Mouse (Mus musculus): ENCODE results near the gene Ildr2. TPM values are rescaled to one million over a fixed set of nuclear protein-coding genes. Genes with fewer than 3 reads are reported as not detected.

Gene Ildr2
- polyA plus RNA-seq, 1 experiment from 2014 or later: 0.08 TPM

GRCm38 (mm10) chr1:166342539-166342938, 88.6 kb downstream of the Ildr2 start:
- Histone ChIP-seq H3K4me3 (replicated peaks) (no peak overlapping the region), H3K27ac (replicated peaks) (no peak overlapping the region), H3K9ac (no peak overlapping the region), H3K36me3 (replicated peaks) (no peaks in the 10 kb centered on the region), H3K27me3 (peaks cover 4% of the 10 kb centered on the region; the same call in 1 of the 2 replicates), H3K9me3 (replicated peaks) (no peaks in the 10 kb centered on the region), H3K4me2 (no peak overlapping the region), H3K4me1 (replicated peaks) (no peaks in the 10 kb centered on the region)
- no peak for ATAC-seq (ENCODE audit: insufficient read depth)
- WGBS (ENCODE audit: insufficient replicate concordance): 49% methylated on average over 1 of the region's 1 CpGs

- H3K4me3 ChIP-seq (replicated peaks): no peak overlapping the region
- peaks cover 4% of the 10 kb centered on the region; the same call in 1 of the 2 replicates for H3K27me3 ChIP-seq
- no peak overlapping the region for H3K4me2 ChIP-seq
- H3K27ac ChIP-seq (replicated peaks): no peak overlapping the region
- H3K9me3 ChIP-seq (replicated peaks): no peaks in the 10 kb centered on the region
- no peak for ATAC-seq (ENCODE audit: insufficient read depth)
- WGBS (ENCODE audit: insufficient replicate concordance): 60% methylated on average over 5 of the region's 5 CpGs
- H3K36me3 ChIP-seq (replicated peaks): no peaks in the 10 kb centered on the region
- H3K4me1 ChIP-seq (replicated peaks): no peaks in the 10 kb centered on the region
- no peak overlapping the region for H3K9ac ChIP-seq
Observed at GRCm38 (mm10) chr1:166343586-166343985, 89.6 kb downstream of the Ildr2 start.

- Histone ChIP-seq H3K4me2 (no peak overlapping the region), H3K9me3 (replicated peaks) (no peaks in the 10 kb centered on the region), H3K4me3 (replicated peaks) (no peak overlapping the region), H3K27me3 (peaks cover 4% of the 10 kb centered on the region; the same call in 1 of the 2 replicates), H3K4me1 (replicated peaks) (no peaks in the 10 kb centered on the region), H3K36me3 (replicated peaks) (no peaks in the 10 kb centered on the region), H3K27ac (replicated peaks) (no peak overlapping the region), H3K9ac (no peak overlapping the region)
- 63% methylated on average over 8 of the region's 8 CpGs for WGBS (ENCODE audit: insufficient replicate concordance)
- no peak for ATAC-seq (ENCODE audit: insufficient read depth)
Observed at GRCm38 (mm10) chr1:166344300-166345077, 90.5 kb downstream of the Ildr2 start.

GRCm38 (mm10) chr1:166345602-166346001, 91.7 kb downstream of the Ildr2 start:
- Histone ChIP-seq H3K27me3 (peaks cover 4% of the 10 kb centered on the region; the same call in 1 of the 2 replicates), H3K9ac (no peak overlapping the region)
- no peak for ATAC-seq (ENCODE audit: insufficient read depth)

GRCm38 (mm10) chr1:166346906-166347305, 93.0 kb downstream of the Ildr2 start:
- Histone ChIP-seq H3K4me3 (replicated peaks) (no peak overlapping the region), H3K27ac (replicated peaks) (no peak overlapping the region), H3K36me3 (replicated peaks) (no peaks in the 10 kb centered on the region), H3K9ac (no peak overlapping the region), H3K4me1 (replicated peaks) (no peaks in the 10 kb centered on the region), H3K9me3 (replicated peaks) (no peaks in the 10 kb centered on the region), H3K27me3 (peaks cover 4% of the 10 kb centered on the region; the same call in 1 of the 2 replicates), H3K4me2 (no peak overlapping the region)
- whole genome bisulfite sequencing (ENCODE audit: insufficient replicate concordance): 50% methylated on average over 3 of the region's 3 CpGs
- ATAC-seq (ENCODE audit: insufficient read depth): no peak

More at GRCm38 (mm10) chr1:166345602-166346001, 91.7 kb downstream of the Ildr2 start:
- H3K36me3 ChIP-seq (replicated peaks): no peaks in the 10 kb centered on the region
- no peak overlapping the region for H3K4me3 ChIP-seq (replicated peaks)
- no peak overlapping the region for H3K4me2 ChIP-seq
- H3K4me1 ChIP-seq (replicated peaks): no peaks in the 10 kb centered on the region
- no peaks in the 10 kb centered on the region for H3K9me3 ChIP-seq (replicated peaks)
- no peak overlapping the region for H3K27ac ChIP-seq (replicated peaks)
- 65% methylated on average over 6 of the region's 6 CpGs for WGBS (ENCODE audit: insufficient replicate concordance)

- H3K27me3 ChIP-seq: peaks cover 4% of the 10 kb centered on the region; the same call in 1 of the 2 replicates
- H3K9me3 ChIP-seq (replicated peaks): no peaks in the 10 kb centered on the region
- no peaks in the 10 kb centered on the region for H3K4me1 ChIP-seq (replicated peaks)
- 63% methylated on average over 3 of the region's 3 CpGs for WGBS (ENCODE audit: insufficient replicate concordance)
- no peaks in the 10 kb centered on the region for H3K36me3 ChIP-seq (replicated peaks)
- ATAC-seq (ENCODE audit: insufficient read depth): no peak
- no peak overlapping the region for H3K27ac ChIP-seq (replicated peaks)
- H3K4me3 ChIP-seq (replicated peaks): no peak overlapping the region
- no peak overlapping the region for H3K9ac ChIP-seq
- H3K4me2 ChIP-seq: no peak overlapping the region
Observed at GRCm38 (mm10) chr1:166349341-166349740, 95.4 kb downstream of the Ildr2 start.

- WGBS (ENCODE audit: insufficient replicate concordance): 66% methylated on average over 11 of the region's 11 CpGs
- Histone ChIP-seq H3K27ac (replicated peaks) (no peak overlapping the region), H3K27me3 (peaks cover 4% of the 10 kb centered on the region; the same call in 1 of the 2 replicates), H3K4me3 (replicated peaks) (no peak overlapping the region), H3K9me3 (replicated peaks) (no peaks in the 10 kb centered on the region), H3K9ac (no peak overlapping the region), H3K4me1 (replicated peaks) (no peaks in the 10 kb centered on the region), H3K36me3 (replicated peaks) (no peaks in the 10 kb centered on the region), H3K4me2 (no peak overlapping the region)
- ATAC-seq (ENCODE audit: insufficient read depth): no peak
Observed at GRCm38 (mm10) chr1:166349751-166350150, 95.8 kb downstream of the Ildr2 start.

GRCm38 (mm10) chr1:166360157-166360855, 106.4 kb downstream of the Ildr2 start:
- Histone ChIP-seq H3K4me1 (replicated peaks) (no peaks in the 10 kb centered on the region), H3K27ac (replicated peaks) (no peak overlapping the region), H3K27me3 (no peaks in the 10 kb centered on the region), H3K9me3 (replicated peaks) (no peaks in the 10 kb centered on the region), H3K36me3 (replicated peaks) (no peaks in the 10 kb centered on the region), H3K4me2 (no peak overlapping the region), H3K9ac (no peak overlapping the region), H3K4me3 (replicated peaks) (no peak overlapping the region)
- ATAC-seq (ENCODE audit: insufficient read depth): no peak
- WGBS (ENCODE audit: insufficient replicate concordance): 20% methylated on average over 14 of the region's 14 CpGs

GRCm38 (mm10) chr1:166360896-166361295, 107.0 kb downstream of the Ildr2 start:
- Histone ChIP-seq H3K4me1 (replicated peaks) (no peaks in the 10 kb centered on the region), H3K4me3 (replicated peaks) (no peak overlapping the region), H3K9ac (no peak overlapping the region), H3K36me3 (replicated peaks) (no peaks in the 10 kb centered on the region), H3K27ac (replicated peaks) (no peak overlapping the region), H3K9me3 (replicated peaks) (no peaks in the 10 kb centered on the region), H3K27me3 (no peaks in the 10 kb centered on the region), H3K4me2 (no peak overlapping the region)
- WGBS (ENCODE audit: insufficient replicate concordance): 50% methylated on average over 5 of the region's 5 CpGs
- no peak for ATAC-seq (ENCODE audit: insufficient read depth)

- Histone ChIP-seq H3K27ac (replicated peaks) (no peak overlapping the region), H3K4me2 (no peak overlapping the region), H3K9ac (no peak overlapping the region), H3K36me3 (replicated peaks) (no peaks in the 10 kb centered on the region), H3K4me1 (replicated peaks) (no peaks in the 10 kb centered on the region), H3K27me3 (no peaks in the 10 kb centered on the region), H3K9me3 (replicated peaks) (no peaks in the 10 kb centered on the region), H3K4me3 (replicated peaks) (no peak overlapping the region)
- ATAC-seq (ENCODE audit: insufficient read depth): no peak
- WGBS (ENCODE audit: insufficient replicate concordance): 39% methylated on average over 3 of the region's 3 CpGs
Observed at GRCm38 (mm10) chr1:166361842-166362241, 107.9 kb downstream of the Ildr2 start.

GRCm38 (mm10) chr1:166362659-166363058, 108.7 kb downstream of the Ildr2 start:
- H3K36me3 ChIP-seq (replicated peaks): no peaks in the 10 kb centered on the region
- no peak overlapping the region for H3K9ac ChIP-seq
- H3K27ac ChIP-seq (replicated peaks): no peak overlapping the region
- H3K27me3 ChIP-seq: no peaks in the 10 kb centered on the region
- 62% methylated on average over 3 of the region's 3 CpGs for WGBS (ENCODE audit: insufficient replicate concordance)
- no peak overlapping the region for H3K4me3 ChIP-seq (replicated peaks)
- H3K9me3 ChIP-seq (replicated peaks): no peaks in the 10 kb centered on the region
- no peaks in the 10 kb centered on the region for H3K4me1 ChIP-seq (replicated peaks)
- no peak overlapping the region for H3K4me2 ChIP-seq
- no peak for ATAC-seq (ENCODE audit: insufficient read depth)
